In the genomic region with DNA sequence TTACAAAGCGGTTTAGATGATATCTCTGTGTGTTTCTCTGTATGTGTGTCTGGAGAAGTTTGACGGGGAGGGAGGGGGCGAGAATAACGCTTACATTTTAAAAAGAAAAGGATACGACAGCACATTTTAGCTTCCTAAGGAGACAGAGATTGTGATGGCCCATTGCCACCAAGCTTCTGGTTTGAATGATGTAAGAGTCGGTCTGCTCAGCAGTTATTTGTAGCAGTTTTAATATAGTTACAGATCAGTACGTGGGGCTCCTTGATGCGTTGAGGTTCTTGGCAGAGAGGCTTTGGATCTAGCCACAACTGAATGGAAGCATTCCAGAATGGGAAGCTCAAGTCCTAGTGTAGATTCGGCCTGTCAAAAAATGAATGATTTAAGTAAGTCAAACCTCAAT, we compare ENCODE assay signal across 10 mouse cellular contexts.
DNase-seq lines count a peak whose midpoint lies in the region; ATAC-seq and TF ChIP-seq lines count a peak whose summit lies in the region.
"Had no signal": no experiment of that assay in that cellular context is flagged by ENCODE, and none has a peak within 500 bp of the region (broad histone marks: within the 10 kb centered on the region; RNA-seq: fewer than 3 reads in every experiment).

No protein-coding gene starts in this region.

- DNase-seq in forebrain, postnatal 0 days: peak; percentile 57
- DNase-seq in lung, postnatal 25 days (ENCODE audit: low spot score): no peak
- DNase-seq in left cerebral cortex, postnatal 14 days (ENCODE audit: low spot score in 2 of 2): peak; percentile 69 to 72
- DNase-seq in skeletal muscle tissue, adult 2 months (ENCODE audit: low read depth, low spot score): peak; percentile 16
- DNase-seq in thymus, postnatal 36 days: no peak
- DNase-seq in ovary, postnatal 36 days (ENCODE audit: low spot score): no peak

- no peaks in the 10 kb centered on the region for H3K36me3 ChIP-seq in forebrain, postnatal 0 days (ENCODE audit: insufficient read depth)
- H3K36me3 ChIP-seq in forebrain, embryonic 16.5 days (ENCODE audit: control insufficient read depth, insufficient read depth): no peaks in the 10 kb centered on the region
- H3K36me3 ChIP-seq in lung, embryonic 16.5 days (ENCODE audit: control insufficient read depth, insufficient read depth, low read length): no peaks in the 10 kb centered on the region

- H3K9me3 ChIP-seq in forebrain, postnatal 0 days (ENCODE audit: low read length): no peaks in the 10 kb centered on the region
- H3K9me3 ChIP-seq in forebrain, embryonic 16.5 days (ENCODE audit: control insufficient read depth, low read length): no peaks in the 10 kb centered on the region
- H3K9me3 ChIP-seq in lung, embryonic 16.5 days (ENCODE audit: control insufficient read depth, low read length): no peaks in the 10 kb centered on the region

- H3K4me1 ChIP-seq in forebrain, postnatal 0 days (ENCODE audit: insufficient read depth): peaks cover 9% of the 10 kb centered on the region; the same call in 1 of the 2 replicates
- peaks cover 3% of the 10 kb centered on the region for H3K4me1 ChIP-seq in forebrain, embryonic 16.5 days (replicated peaks; ENCODE audit: control insufficient read depth, insufficient read depth, low read length)
- H3K4me1 ChIP-seq in lung, embryonic 16.5 days (replicated peaks; ENCODE audit: control insufficient read depth, insufficient read depth, low read length): no peaks in the 10 kb centered on the region

- WGBS in forebrain, postnatal 0 days: 60% methylated on average over 9 of the region's 9 CpGs
- WGBS in forebrain, embryonic 16.5 days: 74% methylated on average over 9 of the region's 9 CpGs
- WGBS in lung, embryonic 16.5 days: 60% methylated on average over 9 of the region's 9 CpGs

- intact Hi-C loops in left cerebral cortex, postnatal 14 days (cut with DNase I): no loop called here

- no peak for ATAC-seq in forebrain, postnatal 0 days
- ATAC-seq in forebrain, embryonic 16.5 days: no peak
- ATAC-seq in lung, embryonic 16.5 days (ENCODE audit: low read depth): peak; percentile 82

- no peaks in the 10 kb centered on the region for H3K27me3 ChIP-seq in forebrain, postnatal 0 days (ENCODE audit: insufficient read depth, low read length)
- no peaks in the 10 kb centered on the region for H3K27me3 ChIP-seq in forebrain, embryonic 16.5 days (replicated peaks; ENCODE audit: control insufficient read depth, insufficient read depth, low read length)
- no peaks in the 10 kb centered on the region for H3K27me3 ChIP-seq in lung, embryonic 16.5 days (ENCODE audit: control insufficient read depth, insufficient read depth, low read depth, low read length)

- no peak for TF ChIP-seq CTCF in forebrain, postnatal 0 days (IDR thresholded peaks at IDR 0.05; ENCODE audit: low read depth)

- H3K4me3 ChIP-seq in forebrain, postnatal 0 days (ENCODE audit: low read depth, low read length): no peak overlapping the region
- H3K4me3 ChIP-seq in forebrain, embryonic 16.5 days (replicated peaks; ENCODE audit: low read length): no peak overlapping the region
- no peak overlapping the region for H3K4me3 ChIP-seq in lung, embryonic 16.5 days (ENCODE audit: low read length)
- H3K4me3 ChIP-seq: erythroblast, embryonic 14.5 days had no signal

- no peak overlapping the region for H3K9ac ChIP-seq in forebrain, postnatal 0 days
- no peak overlapping the region for H3K9ac ChIP-seq in forebrain, embryonic 16.5 days (replicated peaks; ENCODE audit: low read depth, low read length)
- H3K9ac ChIP-seq in lung, embryonic 16.5 days (ENCODE audit: low read length): no peak overlapping the region

- no peak overlapping the region for H3K27ac ChIP-seq in forebrain, postnatal 0 days (ENCODE audit: low read depth, low read length)
- H3K27ac ChIP-seq in forebrain, embryonic 16.5 days (ENCODE audit: low read length): no peak overlapping the region
- no peak overlapping the region for H3K27ac ChIP-seq in lung, embryonic 16.5 days (ENCODE audit: low read length)

- no peak overlapping the region for H3K4me2 ChIP-seq in forebrain, postnatal 0 days (ENCODE audit: low read depth)
- H3K4me2 ChIP-seq in forebrain, embryonic 16.5 days (ENCODE audit: low read length): no peak overlapping the region
- H3K4me2 ChIP-seq in lung, embryonic 16.5 days (ENCODE audit: low read depth, low read length): no peak overlapping the region
- H3K4me2 ChIP-seq: heart, embryonic 11.5 days had no signal

Comparison
In these comparisons a context has a peak if more than half of its experiments do, and no peak if none do; other contexts are left out.
1. DNase-seq: peak in forebrain, postnatal 0 days (single experiment), left cerebral cortex, postnatal 14 days (2 of 2) and skeletal muscle tissue, adult 2 months (single experiment); none in lung, postnatal 25 days (single experiment), thymus, postnatal 36 days (0 of 2) and ovary, postnatal 36 days (single experiment).